Comparison of ENCODE assay signal across 11 mouse cellular contexts in genomic region chr8:8051186-8051585, GRCm38 (mm10).
A peak's percentile ranks its signal among the peaks of the same experiment; 100 is the strongest.
DNase-seq lines count a peak whose midpoint lies in the region; ATAC-seq and TF ChIP-seq lines count a peak whose summit lies in the region.
"Had no signal": no experiment of that assay in that cellular context is flagged by ENCODE, and none has a peak within 500 bp of the region (broad histone marks: within the 10 kb centered on the region; RNA-seq: fewer than 3 reads in every experiment).

No protein-coding gene starts in this region.

- H3K27me3 ChIP-seq in hindbrain, postnatal 0 days (ENCODE audit: insufficient read depth, low read length), result no peaks in the 10 kb centered on the region
- H3K27me3 ChIP-seq in hindbrain, embryonic 13.5 days, result no peaks in the 10 kb centered on the region
- no peaks in the 10 kb centered on the region for H3K27me3 ChIP-seq in neural tube, embryonic 13.5 days
- H3K27me3 ChIP-seq in intestine, embryonic 14.5 days (replicated peaks; ENCODE audit: control insufficient read depth, insufficient read depth, low read length), result no peaks in the 10 kb centered on the region
- no peaks in the 10 kb centered on the region for H3K27me3 ChIP-seq in stomach, postnatal 0 days (ENCODE audit: control insufficient read depth, insufficient read depth, low read length)
- no peaks in the 10 kb centered on the region for H3K27me3 ChIP-seq in thymus, adult 2 months (ENCODE audit: control insufficient read depth, insufficient read depth, low read length)

- peak; percentile 15 for DNase-seq in hindbrain, postnatal 0 days (ENCODE audit: low spot score)
- no peak for DNase-seq in neural tube, embryonic 10.5 days (ENCODE audit: extremely low spot score, low spot score)
- no peak for DNase-seq in intestine, embryonic 14.5 days (ENCODE audit: low spot score)
- peak; percentile 63 for DNase-seq in stomach, postnatal 0 days (ENCODE audit: low spot score)
- DNase-seq in gastrocnemius, adult 8-10 months (ENCODE audit: low spot score in 2 of 2), result no peak
- no peak for DNase-seq in thymus, adult 2 months
- DNase-seq: heart, postnatal 14 days; liver; right cerebral cortex, adult 18-20 months had no signal

- no peak for TF ChIP-seq EP300 in stomach, postnatal 0 days (optimal IDR thresholded peaks at IDR 0.05)

- H3K4me2 ChIP-seq in hindbrain, postnatal 0 days (ENCODE audit: low read depth, low read length), result no peak overlapping the region
- H3K4me2 ChIP-seq in hindbrain, embryonic 13.5 days, result no peak overlapping the region
- no peak overlapping the region for H3K4me2 ChIP-seq in neural tube, embryonic 13.5 days
- H3K4me2 ChIP-seq in intestine, embryonic 14.5 days (ENCODE audit: low read length), result no peak overlapping the region
- no peak overlapping the region for H3K4me2 ChIP-seq in stomach, postnatal 0 days (replicated peaks; ENCODE audit: low read depth)

- no peak for ATAC-seq in hindbrain, postnatal 0 days
- ATAC-seq in hindbrain, embryonic 13.5 days (ENCODE audit: low FRiP score), result no peak
- no peak for ATAC-seq in neural tube, embryonic 13.5 days (ENCODE audit: low read depth)
- peak; percentile 68; the same call in 1 of the 2 replicates for ATAC-seq in intestine, embryonic 14.5 days (replicated peaks; ENCODE audit: low FRiP score, low TSS enrichment, low read depth)
- peak; percentile 94 for ATAC-seq in stomach, postnatal 0 days (ENCODE audit: low FRiP score, low TSS enrichment)

- TF ChIP-seq CTCF in hindbrain, postnatal 0 days (IDR thresholded peaks at IDR 0.05; ENCODE audit: low read depth), result no peak
- no peak for TF ChIP-seq CTCF in stomach, postnatal 0 days (IDR thresholded peaks at IDR 0.05; ENCODE audit: low read depth)
- no peak for TF ChIP-seq CTCF in thymus, adult 2 months (IDR thresholded peaks at IDR 0.05; ENCODE audit: borderline replicate concordance, control insufficient read depth, extremely low read depth, insufficient read depth, low read length, poor library complexity)

- 25% methylated on average over 3 of the region's 3 CpGs for WGBS in hindbrain, postnatal 0 days
- 48% methylated on average over 3 of the region's 3 CpGs for WGBS in hindbrain, embryonic 13.5 days
- 46% methylated on average over 3 of the region's 3 CpGs for WGBS in neural tube, embryonic 13.5 days
- WGBS in intestine, embryonic 14.5 days, result 12% methylated on average over 3 of the region's 3 CpGs
- 8% methylated on average over 3 of the region's 3 CpGs for WGBS in stomach, postnatal 0 days
- WGBS in thymus, adult 2 months, result 9% methylated on average over 3 of the region's 3 CpGs

- H3K4me1 ChIP-seq in hindbrain, postnatal 0 days (ENCODE audit: insufficient read depth, low read length), result no peaks in the 10 kb centered on the region
- H3K4me1 ChIP-seq in hindbrain, embryonic 13.5 days (replicated peaks), result no peaks in the 10 kb centered on the region
- peaks cover 5% of the 10 kb centered on the region; the same call in 1 of the 2 replicates for H3K4me1 ChIP-seq in neural tube, embryonic 13.5 days (replicated peaks)
- H3K4me1 ChIP-seq in intestine, embryonic 14.5 days (replicated peaks; ENCODE audit: control insufficient read depth, insufficient read depth, low read length), result peaks cover 8% of the 10 kb centered on the region; the same call in 1 of the 2 replicates
- H3K4me1 ChIP-seq in stomach, postnatal 0 days (replicated peaks; ENCODE audit: control insufficient read depth, insufficient read depth), result no peaks in the 10 kb centered on the region
- no peaks in the 10 kb centered on the region for H3K4me1 ChIP-seq in thymus, adult 2 months (replicated peaks; ENCODE audit: control insufficient read depth, insufficient read depth, low read length)

- H3K9me3 ChIP-seq in hindbrain, postnatal 0 days (ENCODE audit: low read length), result no peaks in the 10 kb centered on the region
- no peaks in the 10 kb centered on the region for H3K9me3 ChIP-seq in hindbrain, embryonic 13.5 days
- no peaks in the 10 kb centered on the region for H3K9me3 ChIP-seq in neural tube, embryonic 13.5 days
- H3K9me3 ChIP-seq in intestine, embryonic 14.5 days (ENCODE audit: control insufficient read depth, low read length), result no peaks in the 10 kb centered on the region
- no peaks in the 10 kb centered on the region for H3K9me3 ChIP-seq in stomach, postnatal 0 days (ENCODE audit: control insufficient read depth, low read length)

- no peak overlapping the region for H3K9ac ChIP-seq in hindbrain, postnatal 0 days (replicated peaks; ENCODE audit: low read length)
- H3K9ac ChIP-seq in hindbrain, embryonic 13.5 days, result no peak overlapping the region
- no peak overlapping the region for H3K9ac ChIP-seq in neural tube, embryonic 13.5 days
- no peak overlapping the region for H3K9ac ChIP-seq in intestine, embryonic 14.5 days (ENCODE audit: low read length)
- no peak overlapping the region for H3K9ac ChIP-seq in stomach, postnatal 0 days (ENCODE audit: low read length)

- no peaks in the 10 kb centered on the region for H3K36me3 ChIP-seq in hindbrain, postnatal 0 days (ENCODE audit: insufficient read depth, low read length)
- no peaks in the 10 kb centered on the region for H3K36me3 ChIP-seq in hindbrain, embryonic 13.5 days
- no peaks in the 10 kb centered on the region for H3K36me3 ChIP-seq in neural tube, embryonic 13.5 days
- no peaks in the 10 kb centered on the region for H3K36me3 ChIP-seq in intestine, embryonic 14.5 days (ENCODE audit: control insufficient read depth, insufficient read depth, low read length)
- no peaks in the 10 kb centered on the region for H3K36me3 ChIP-seq in stomach, postnatal 0 days (ENCODE audit: control insufficient read depth, insufficient read depth, low read length)
- H3K36me3 ChIP-seq in thymus, adult 2 months (ENCODE audit: control insufficient read depth, insufficient read depth, low read length), result no peaks in the 10 kb centered on the region

- H3K27ac ChIP-seq in hindbrain, postnatal 0 days, result no peak overlapping the region; the same call in 1 of the 2 replicates
- H3K27ac ChIP-seq in hindbrain, embryonic 13.5 days, result no peak overlapping the region; the same call in 1 of the 2 replicates
- H3K27ac ChIP-seq in neural tube, embryonic 13.5 days (replicated peaks), result peak overlapping the region; percentile 33
- peak overlapping the region; percentile 57; the same call in 1 of the 2 replicates for H3K27ac ChIP-seq in intestine, embryonic 14.5 days (ENCODE audit: low read depth)
- no peak overlapping the region for H3K27ac ChIP-seq in stomach, postnatal 0 days (replicated peaks)
- no peak overlapping the region for H3K27ac ChIP-seq in thymus, adult 2 months (ENCODE audit: control insufficient read depth, insufficient read depth, low read length)

- no peak for TF ChIP-seq POLR2A in thymus, adult 2 months (IDR thresholded peaks at IDR 0.05; ENCODE audit: control insufficient read depth, extremely low read depth, insufficient read depth, low read length, poor library complexity)

- no peak overlapping the region for H3K4me3 ChIP-seq in hindbrain, postnatal 0 days (ENCODE audit: low read length)
- H3K4me3 ChIP-seq in hindbrain, embryonic 13.5 days, result no peak overlapping the region
- H3K4me3 ChIP-seq in neural tube, embryonic 13.5 days, result no peak overlapping the region
- no peak overlapping the region for H3K4me3 ChIP-seq in intestine, embryonic 14.5 days (ENCODE audit: low read depth, low read length)
- no peak overlapping the region for H3K4me3 ChIP-seq in stomach, postnatal 0 days (ENCODE audit: low read depth, low read length)
- H3K4me3 ChIP-seq in thymus, adult 2 months (ENCODE audit: control insufficient read depth, insufficient read depth, low read length), result no peak overlapping the region

Comparison
In these comparisons a context has a peak if more than half of its experiments do, and no peak if none do; other contexts are left out.
1. ATAC-seq: peak in intestine, embryonic 14.5 days (single experiment) and stomach, postnatal 0 days (single experiment); none in hindbrain, postnatal 0 days (single experiment), hindbrain, embryonic 13.5 days (single experiment) and neural tube, embryonic 13.5 days (single experiment).
2. DNase-seq: peak in hindbrain, postnatal 0 days (single experiment) and stomach, postnatal 0 days (single experiment); none in neural tube, embryonic 10.5 days (single experiment), intestine, embryonic 14.5 days (single experiment), gastrocnemius, adult 8-10 months (0 of 2) and thymus, adult 2 months (single experiment).
3. H3K27ac ChIP-seq: peak in neural tube, embryonic 13.5 days (single experiment) and intestine, embryonic 14.5 days (single experiment); none in hindbrain, postnatal 0 days (single experiment), hindbrain, embryonic 13.5 days (single experiment), stomach, postnatal 0 days (single experiment) and thymus, adult 2 months (single experiment).